Mouse (Mus musculus) erythroblast, embryonic 14.5 days (primary cell): ENCODE results near the gene Rtp3.

Experiments used
- GATA1 ChIP-seq: IDR thresholded peaks from 2 replicates; pipeline ENCODE4 v1.6.1; 2012; ENCODE audit warnings: low read length, inconsistent platforms, mixed read lengths
- TAL1 ChIP-seq: IDR thresholded peaks from 3 replicates; pipeline ENCODE4 v1.6.1; 2012; ENCODE audit warnings: low read length, inconsistent platforms, mixed read lengths

- no peak for TF ChIP-seq GATA1
- TF ChIP-seq TAL1 = no peak
Measured at GRCm38 (mm10) chr9:111019022-111019421, 28.6 kb upstream of the Rtp3 start, which contains the start of gene Ltf.
